Mouse (Mus musculus) stomach, embryonic 15.5 days (tissue): ENCODE measurements around the gene Rpl36al. TPM values are rescaled to one million over a fixed set of nuclear protein-coding genes. Genes with fewer than 3 reads are reported as not detected.

Source experiments
- ATAC-seq: fragments of 200-750 bp; cut with Nextera tagmentation; 2 replicates; pipeline ENCODE4 v1.8.0; 2017; ENCODE audit warnings: low read depth, moderate number of reproducible peaks, moderate TSS enrichment; ENCODE audit not compliant: insufficient read depth, low FRiP score
- H3K27ac ChIP-seq: fragments of 300-500 bp; sonication (generic); 2 replicates; pipeline ENCODE4 v1.5.1; 2015; ENCODE audit warnings: mild to moderate bottlenecking, inconsistent platforms
- H3K27me3 ChIP-seq: fragments of 300-500 bp; sonication (generic); replicated peaks from 2 replicates; pipeline ENCODE4 v1.6.1; 2015; ENCODE audit warnings: inconsistent platforms
- H3K36me3 ChIP-seq: fragments of 300-500 bp; sonication (generic); 2 replicates; pipeline ENCODE4 v1.6.1; 2015; ENCODE audit warnings: inconsistent platforms
- H3K4me1 ChIP-seq: fragments of 300-500 bp; sonication (generic); 2 replicates; pipeline ENCODE4 v1.6.1; 2015; ENCODE audit warnings: inconsistent platforms
- H3K4me2 ChIP-seq: fragments of 300-500 bp; sonication (generic); 2 replicates; pipeline ENCODE4 v1.6.1; 2015; ENCODE audit warnings: mild to moderate bottlenecking, inconsistent platforms
- H3K4me3 ChIP-seq: fragments of 300-500 bp; sonication (generic); replicated peaks from 2 replicates; pipeline ENCODE4 v1.5.1; 2015; ENCODE audit warnings: inconsistent platforms
- H3K9ac ChIP-seq: fragments of 300-500 bp; sonication (generic); 2 replicates; pipeline ENCODE4 v1.6.1; 2015; ENCODE audit warnings: inconsistent platforms
- H3K9me3 ChIP-seq: fragments of 300-500 bp; sonication (generic); 2 replicates; pipeline ENCODE4 v1.6.1; 2016; ENCODE audit warnings: inconsistent platforms
- WGBS: fragments of 180-500 bp; shearing (Covaris S2); methylation state at CpG from one replicate; pipeline ENCODE4 v1.1.7; 2015; 5-methylcytosine and 5-hydroxymethylcytosine counted together
- polyA plus RNA-seq: library from polyadenylated mRNA; unstranded; fragments of >200 nt; fragmentation: Nextera tagmentation; extraction: Ambion mirVana; gene quantifications from 2 replicates; pipeline ENCODE4 v1.2.1, GENCODE M21; 2015

The Rpl36al gene
- polyA plus RNA-seq, result 720 and 730 TPM in 2 replicates

- Histone ChIP-seq H3K36me3 (peaks cover 10% of the 10 kb centered on the region), H3K4me1 (peaks cover 17% of the 10 kb centered on the region), H3K27me3 (no peaks in the 10 kb centered on the region), H3K4me2 (peak within 1 kb of the TSS; percentile 95), H3K9ac (peak within 1 kb of the TSS; percentile 87), H3K9me3 (no peaks in the 10 kb centered on the region), H3K27ac (peak within 1 kb of the TSS; percentile 92), H3K4me3 (peak within 1 kb of the TSS; percentile 94)
- WGBS, result under 1% methylated on average over 84 of the region's 84 CpGs
- ATAC-seq, result peak; percentile 99
These were observed at the start of gene Rpl36al, which contains the start of gene Mgat2 for GRCm38 (mm10) chr12:69183583-69184308. Rpl36al (minus strand) TSS chr12:69184083. Mgat2 (plus strand) TSS chr12:69184157.

- no peak overlapping the region for H3K4me2 ChIP-seq
- H3K36me3 ChIP-seq, result no peaks in the 10 kb centered on the region
- ATAC-seq, result no peak
- H3K4me3 ChIP-seq, result no peak overlapping the region
- no peak overlapping the region for H3K27ac ChIP-seq
- WGBS, result 66% methylated on average over 2 of the region's 2 CpGs
- peaks cover 6% of the 10 kb centered on the region; the same call in 1 of the 2 replicates for H3K4me1 ChIP-seq
- no peaks in the 10 kb centered on the region for H3K27me3 ChIP-seq
- H3K9me3 ChIP-seq, result no peaks in the 10 kb centered on the region
- no peak overlapping the region for H3K9ac ChIP-seq
These were observed 45.4 kb upstream of the Rpl36al start for GRCm38 (mm10) chr12:69229251-69229650.

DNA sequence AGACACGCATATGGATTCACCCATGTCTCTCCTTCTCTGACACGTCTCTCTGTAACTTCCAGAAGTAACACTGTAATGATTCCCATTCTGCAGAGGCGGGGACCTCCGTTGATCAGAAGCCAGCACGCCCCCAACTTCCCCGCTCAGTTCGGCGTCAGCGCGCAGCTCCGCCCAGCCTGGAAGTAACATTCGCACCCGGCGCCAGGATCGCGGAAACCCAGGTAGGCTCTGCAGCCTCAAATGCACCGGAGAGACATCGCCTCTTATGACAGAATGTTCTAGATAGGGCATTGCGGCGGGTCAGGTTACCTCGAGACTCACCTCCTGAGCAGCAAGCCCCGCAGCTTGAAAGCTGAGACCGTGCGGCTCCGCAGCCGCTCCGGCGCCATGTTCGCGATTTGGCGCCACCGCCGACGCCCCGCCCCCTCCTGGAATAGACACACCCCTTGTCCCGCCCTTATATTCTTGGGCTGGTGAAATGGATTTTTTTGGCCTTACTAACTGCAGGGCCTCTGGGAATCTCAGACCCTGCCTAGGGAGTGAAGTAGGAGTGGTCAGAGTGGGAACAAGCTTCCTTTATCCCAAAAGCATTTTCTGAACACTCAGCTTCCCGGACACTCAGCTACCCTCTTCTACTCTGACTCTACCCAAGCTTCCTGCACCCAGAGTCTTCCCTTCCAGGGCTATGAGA, 44.0 kb upstream of the Rpl36al start, which contains the start of gene Pole2:
TSS of gene Pole2 (minus strand) at position 420 of the 691 bp plus-strand sequence.
- H3K36me3 ChIP-seq, result no peaks in the 10 kb centered on the region
- peaks cover 6% of the 10 kb centered on the region; the same call in 1 of the 2 replicates for H3K4me1 ChIP-seq
- H3K4me3 ChIP-seq, result peak within 1 kb of the TSS; percentile 78
- peak; percentile 94 for ATAC-seq
- no peaks in the 10 kb centered on the region for H3K9me3 ChIP-seq
- no peaks in the 10 kb centered on the region for H3K27me3 ChIP-seq
- H3K4me2 ChIP-seq, result peak within 1 kb of the TSS; percentile 54
- WGBS, result under 1% methylated on average over 37 of the region's 37 CpGs
- peak within 1 kb of the TSS; percentile 49; the same call in 1 of the 2 replicates for H3K9ac ChIP-seq
- H3K27ac ChIP-seq, result peak within 1 kb of the TSS; percentile 94

GRCm38 (mm10) chr12:69220613-69221277, 36.9 kb upstream of the Rpl36al start:
- Histone ChIP-seq H3K36me3 (peaks cover 4% of the 10 kb centered on the region; the same call in 1 of the 2 replicates), H3K9me3 (no peaks in the 10 kb centered on the region), H3K27ac (no peak overlapping the region), H3K9ac (no peak overlapping the region), H3K4me3 (no peak overlapping the region), H3K4me2 (no peak overlapping the region), H3K27me3 (no peaks in the 10 kb centered on the region), H3K4me1 (no peaks in the 10 kb centered on the region)
- 90% methylated on average over 19 of the region's 19 CpGs for WGBS
- no peak for ATAC-seq

DNA sequence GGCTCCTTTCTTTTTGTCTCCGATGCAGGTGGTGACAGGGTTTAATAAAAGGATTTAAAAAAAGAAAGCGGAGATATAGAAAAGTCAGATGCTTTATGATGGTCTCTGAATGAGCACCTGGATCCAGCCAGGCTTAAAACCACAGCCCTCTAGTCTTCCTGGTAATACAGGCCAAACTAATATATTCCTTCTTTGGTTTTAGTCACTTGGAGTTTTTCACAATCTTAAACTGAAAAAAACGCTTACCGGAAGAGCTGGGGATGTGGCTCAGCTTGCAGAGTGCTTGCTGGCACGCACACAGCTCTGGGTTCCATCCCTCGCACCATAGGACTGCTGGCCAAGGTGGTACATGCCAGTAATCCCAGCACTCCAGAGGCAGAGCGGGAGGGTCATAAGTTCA, 32.7 kb upstream of the Rpl36al start:
- Histone ChIP-seq H3K27ac (no peak overlapping the region), H3K9me3 (no peaks in the 10 kb centered on the region), H3K27me3 (no peaks in the 10 kb centered on the region), H3K4me3 (no peak overlapping the region), H3K36me3 (peaks cover 18% of the 10 kb centered on the region), H3K4me2 (no peak overlapping the region), H3K4me1 (no peaks in the 10 kb centered on the region), H3K9ac (no peak overlapping the region)
- no peak for ATAC-seq
- 95% methylated on average over 7 of the region's 7 CpGs for WGBS

GRCm38 (mm10) chr12:69215000-69215785, 31.3 kb upstream of the Rpl36al start:
- peaks cover 14% of the 10 kb centered on the region for H3K36me3 ChIP-seq
- no peak overlapping the region for H3K4me3 ChIP-seq
- no peak for ATAC-seq
- no peak overlapping the region for H3K9ac ChIP-seq
- 79% methylated on average over 3 of the region's 3 CpGs for WGBS
- H3K9me3 ChIP-seq, result no peaks in the 10 kb centered on the region
- H3K27ac ChIP-seq, result no peak overlapping the region
- H3K4me1 ChIP-seq, result no peaks in the 10 kb centered on the region
- no peak overlapping the region for H3K4me2 ChIP-seq
- no peaks in the 10 kb centered on the region for H3K27me3 ChIP-seq

DNA sequence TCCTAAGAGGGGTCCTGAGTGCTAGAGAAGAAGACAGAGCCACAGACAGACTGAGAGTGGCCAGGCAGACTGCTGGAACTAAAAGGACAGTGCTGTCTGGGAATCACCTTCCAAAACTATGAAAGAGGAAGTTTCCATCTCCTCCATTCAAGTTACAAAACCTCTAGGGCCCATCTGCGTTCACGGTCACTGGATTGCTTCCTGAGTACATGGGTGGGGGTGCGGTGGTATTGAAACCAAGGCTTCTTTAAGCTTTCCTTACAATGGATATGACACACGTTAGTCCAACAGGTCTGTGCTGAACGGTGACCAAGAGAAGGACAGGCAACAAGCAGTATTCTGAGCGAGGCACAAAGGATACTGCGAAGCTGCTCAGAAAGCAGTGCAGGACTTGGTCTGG, 30.5 kb upstream of the Rpl36al start:
- Histone ChIP-seq H3K27ac (no peak overlapping the region), H3K9me3 (no peaks in the 10 kb centered on the region)
- 92% methylated on average over 7 of the region's 7 CpGs for WGBS

DNA sequence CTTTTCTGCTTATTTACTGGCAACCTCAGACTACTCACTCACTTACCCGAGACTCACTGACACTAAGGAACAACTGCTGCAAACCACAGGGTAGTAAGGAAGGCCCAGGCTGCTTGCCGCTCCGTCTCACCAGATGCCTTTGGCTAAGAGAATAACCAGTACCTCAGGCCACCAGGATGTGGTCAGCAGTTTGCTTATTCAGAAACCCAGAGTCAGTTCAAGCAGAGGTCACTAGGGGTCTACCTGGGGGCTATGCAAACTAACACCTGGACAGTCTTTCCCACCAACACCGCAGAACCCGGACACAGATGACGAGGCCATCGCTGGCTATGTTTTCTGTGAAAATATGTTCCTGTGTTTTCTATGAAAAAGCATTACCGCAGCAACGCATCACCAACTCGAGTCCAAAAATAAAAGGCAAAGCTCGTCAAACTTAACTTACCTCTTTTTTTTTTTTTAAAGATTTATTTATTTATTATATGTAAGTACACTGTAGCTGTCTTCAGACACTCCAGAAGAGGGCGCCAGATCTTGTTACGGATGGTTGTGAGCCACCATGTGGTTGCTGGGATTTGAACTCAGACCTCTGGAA, 29.4 kb upstream of the Rpl36al start:
- H3K9me3 ChIP-seq, result no peaks in the 10 kb centered on the region
- H3K27ac ChIP-seq, result no peak overlapping the region
- ATAC-seq, result no peak
- no peaks in the 10 kb centered on the region for H3K4me1 ChIP-seq
- peaks cover 14% of the 10 kb centered on the region for H3K36me3 ChIP-seq
- H3K9ac ChIP-seq, result no peak overlapping the region
- 93% methylated on average over 13 of the region's 13 CpGs for whole genome bisulfite sequencing
- H3K4me3 ChIP-seq, result no peak overlapping the region
- no peak overlapping the region for H3K4me2 ChIP-seq
- no peaks in the 10 kb centered on the region for H3K27me3 ChIP-seq

More for the DNA sequence above, 30.5 kb upstream of the Rpl36al start:
- ATAC-seq, result no peak
- Histone ChIP-seq H3K27me3 (no peaks in the 10 kb centered on the region), H3K4me1 (no peaks in the 10 kb centered on the region), H3K4me2 (no peak overlapping the region), H3K9ac (no peak overlapping the region), H3K4me3 (no peak overlapping the region), H3K36me3 (peaks cover 14% of the 10 kb centered on the region)

DNA sequence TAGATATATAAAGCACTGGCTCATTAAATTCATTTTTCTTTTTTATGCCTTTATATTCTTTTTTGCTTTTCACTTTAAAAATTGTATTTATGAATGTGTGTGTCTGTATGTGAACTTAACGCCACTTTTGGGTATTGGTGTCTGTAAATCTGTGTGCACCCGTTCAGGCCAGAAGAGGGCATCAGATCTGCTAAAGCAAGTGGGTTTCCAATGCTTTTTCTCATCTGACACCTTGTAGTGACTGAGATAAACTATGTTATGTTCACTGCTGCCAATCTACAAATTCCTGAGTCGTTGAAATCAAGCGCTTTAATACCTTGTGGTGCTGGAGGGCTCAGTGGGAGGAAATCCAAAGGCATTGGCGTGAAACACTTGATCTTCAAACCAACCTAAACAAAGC, 27.2 kb upstream of the Rpl36al start:
- Histone ChIP-seq H3K4me1 (no peaks in the 10 kb centered on the region), H3K4me3 (no peak overlapping the region), H3K27me3 (no peaks in the 10 kb centered on the region), H3K36me3 (peaks cover 14% of the 10 kb centered on the region), H3K27ac (no peak overlapping the region), H3K9ac (no peak overlapping the region), H3K9me3 (no peaks in the 10 kb centered on the region), H3K4me2 (no peak overlapping the region)
- ATAC-seq, result no peak
- WGBS, result 73% methylated on average over 5 of the region's 5 CpGs

- WGBS, result 89% methylated on average over 18 of the region's 18 CpGs
- H3K4me2 ChIP-seq, result no peak overlapping the region
- no peak overlapping the region for H3K27ac ChIP-seq
- no peak for ATAC-seq
- H3K4me1 ChIP-seq, result no peaks in the 10 kb centered on the region
- H3K4me3 ChIP-seq, result no peak overlapping the region
- peaks cover 14% of the 10 kb centered on the region for H3K36me3 ChIP-seq
- no peak overlapping the region for H3K9ac ChIP-seq
- no peaks in the 10 kb centered on the region for H3K9me3 ChIP-seq
- H3K27me3 ChIP-seq, result no peaks in the 10 kb centered on the region
These were observed 26.4 kb upstream of the Rpl36al start for GRCm38 (mm10) chr12:69210056-69210979.
